Mouse (Mus musculus) layer of hippocampus, postnatal 10 days (tissue): ENCODE measurements around the gene Akap6. TPM values are rescaled to one million over a fixed set of nuclear protein-coding genes. Genes with fewer than 3 reads are reported as not detected.

Experiments used
- DNase-seq, 2 experiments: peaks; one replicate each; pipeline ENCODE4 v3.0.0; 2021; ENCODE audit warnings: low spot score in 2 of 2
- long read RNA-seq: library from polyadenylated mRNA; stranded (forward); transcript quantifications from one replicate; pipeline ENCODE4 v2.0.0, GENCODE M21; 2023
- total RNA-seq, 2 experiments: library from RNA; stranded (reverse); gene quantifications; 2 replicates each; pipeline ENCODE4 v1.2.3; 2021

Akap6 gene
- 100 to 1,000 TPM; 140 to 143 TPM for total RNA-seq
- long read RNA-seq, full-length matches to known transcripts: 2 of 17 reads
- long read RNA-seq, partial matches to known transcripts: 10 of 17 reads
- long read RNA-seq, other reads (novel, unspliced or antisense): 5 of 17 reads

DNA sequence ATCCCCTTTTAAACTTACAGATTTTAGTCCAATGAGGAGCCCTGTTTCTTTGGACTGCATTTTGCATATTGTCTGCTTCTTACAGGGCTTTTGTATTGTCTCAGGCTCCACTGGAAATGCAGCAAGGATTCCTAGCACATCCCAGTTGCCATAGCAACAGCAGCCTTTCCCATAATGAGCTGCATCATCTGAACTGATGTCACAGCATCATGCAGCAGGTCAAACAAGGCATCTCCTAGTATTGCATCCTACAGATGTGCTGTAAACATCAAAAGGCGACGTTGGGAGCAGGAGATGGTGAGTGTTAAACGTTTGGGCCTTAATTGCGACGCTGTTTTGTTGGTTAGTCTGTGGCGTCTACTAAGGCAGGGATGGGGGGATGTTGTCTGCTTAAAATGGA is at the start of gene Akap6:
Gene Akap6, plus strand, starts transcription at position 238 of the 400 bp plus-strand sequence.
- peak; percentile 61 to 69 for DNase-seq

DNA sequence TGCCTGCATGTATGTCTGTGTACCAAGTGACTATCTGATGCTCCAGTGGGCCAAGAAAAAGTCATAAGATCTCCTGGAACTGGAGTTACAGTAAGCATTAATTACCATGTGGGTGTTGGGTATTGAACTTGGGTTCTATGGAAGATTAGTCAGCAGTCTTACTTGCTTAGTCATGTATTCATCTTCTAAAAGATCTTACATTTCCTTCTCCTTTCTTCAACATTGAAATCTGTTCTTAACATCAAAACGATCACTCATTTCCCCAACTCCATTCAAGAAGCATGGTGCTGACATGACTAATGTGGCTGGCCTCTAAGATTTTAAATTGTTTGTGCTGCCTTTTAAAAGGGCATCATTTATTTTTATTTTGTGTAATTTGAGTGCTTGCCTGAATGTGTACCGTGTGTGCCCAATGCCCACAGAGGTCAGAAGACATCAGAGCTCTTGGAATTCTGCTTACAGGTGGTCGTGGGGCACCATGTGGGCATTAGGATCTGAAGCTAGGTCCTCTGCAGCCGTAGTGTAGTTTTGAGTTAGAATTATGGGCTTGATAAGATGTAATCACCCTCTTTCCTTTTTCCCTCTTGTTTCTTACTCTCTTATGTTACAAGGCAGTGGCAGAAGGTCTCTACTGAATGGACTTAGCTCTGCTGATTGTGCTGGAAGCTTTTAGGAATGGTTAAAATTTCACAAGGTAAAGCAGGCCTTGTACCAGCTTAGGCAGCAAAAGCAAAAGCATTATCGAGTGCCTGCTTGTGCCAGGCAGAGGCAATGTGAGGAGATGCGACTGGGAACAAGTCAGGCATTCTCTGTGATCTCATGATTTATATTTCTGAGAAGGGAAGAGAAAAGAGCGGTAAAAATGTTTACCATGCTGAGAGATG is 36.0 kb upstream of the Akap6 start:
- no peak for DNase-seq

DNA sequence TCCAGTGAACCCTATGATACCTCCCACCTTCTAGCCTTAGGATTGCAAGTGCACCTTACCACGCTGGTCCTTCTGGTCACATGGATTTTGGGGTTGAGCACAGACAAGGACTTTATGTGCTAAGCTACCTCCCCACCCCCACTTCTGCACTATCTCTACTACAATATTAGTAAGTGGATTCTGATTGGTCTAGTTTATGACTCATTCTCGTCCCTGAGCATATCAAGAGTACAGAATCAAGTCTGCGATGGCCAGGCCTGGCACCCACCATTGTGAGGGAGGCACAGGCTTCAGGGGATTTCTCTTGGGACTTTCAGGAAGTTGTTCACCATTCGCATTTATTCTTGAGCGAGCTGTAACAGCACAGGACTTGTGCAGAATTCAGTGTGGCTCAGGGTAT is 34.2 kb upstream of the Akap6 start:
- no peak for DNase-seq

DNA sequence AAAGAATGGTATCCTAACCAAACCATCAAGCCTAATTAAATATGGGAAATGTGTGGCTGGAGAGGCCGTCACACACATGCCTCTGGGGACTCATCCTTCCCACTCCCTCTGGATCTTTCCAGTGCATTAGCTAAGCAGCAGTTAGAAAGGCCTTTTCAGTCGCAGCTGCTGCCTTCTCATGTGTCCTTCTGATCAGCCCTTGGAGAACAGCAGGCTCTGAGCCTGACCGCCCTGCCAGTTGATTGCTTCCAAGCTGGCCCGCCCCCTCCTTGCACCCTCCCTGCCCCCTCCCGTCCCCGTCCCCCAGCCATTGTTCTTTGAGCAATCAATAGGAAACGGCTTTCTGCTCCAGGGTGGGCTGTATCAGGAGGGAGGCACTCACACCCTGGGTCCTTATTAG is 27.7 kb upstream of the Akap6 start:
- DNase-seq: peak; percentile 7 to 16

DNA sequence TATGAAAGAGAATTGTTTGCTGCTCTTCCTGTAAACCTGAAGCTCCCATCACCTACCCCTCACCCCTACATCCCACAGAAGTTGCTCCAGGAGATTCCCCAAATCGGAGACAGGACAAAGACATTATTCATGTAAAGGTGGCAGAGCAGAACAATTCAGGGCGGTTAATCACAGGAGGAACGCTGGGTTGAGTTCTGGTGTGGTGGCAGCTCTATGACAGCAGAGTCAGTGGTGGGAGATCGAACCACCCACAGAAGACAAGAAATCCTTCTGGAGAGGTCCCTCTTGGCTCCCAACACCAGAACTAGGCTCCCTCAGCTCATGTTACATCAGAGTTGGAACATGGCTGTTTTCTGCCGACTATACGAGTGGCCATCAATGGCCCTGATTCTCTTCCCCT is 27.2 kb upstream of the Akap6 start:
- DNase-seq: no peak

DNA sequence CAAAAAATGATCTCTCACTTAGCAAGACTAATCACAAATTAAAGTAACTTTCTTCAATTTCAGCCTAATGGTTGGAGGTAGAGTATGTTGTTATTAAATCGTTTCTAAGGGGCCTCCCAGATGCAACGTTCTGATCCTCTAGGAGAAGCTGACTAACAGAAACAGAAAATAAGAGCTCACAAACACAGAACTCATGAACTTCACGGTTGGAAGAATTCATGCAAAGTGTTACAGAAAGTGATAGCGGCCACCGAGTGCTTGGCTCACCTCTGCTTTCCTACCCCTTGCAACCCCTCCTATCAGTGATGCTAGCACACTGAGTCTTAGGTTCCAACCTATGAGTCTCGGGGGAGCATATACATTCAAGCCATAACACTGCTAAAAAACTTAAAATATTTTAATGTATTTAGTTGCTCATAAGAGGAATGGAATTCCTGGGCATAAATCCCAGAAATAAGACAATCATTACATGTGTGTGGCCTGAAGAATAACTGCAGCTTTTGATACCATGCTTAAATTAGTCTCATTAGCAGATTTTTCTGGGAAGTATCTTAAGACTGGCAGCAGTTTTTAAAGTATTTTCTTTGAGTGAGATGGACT is 25.7 kb upstream of the Akap6 start:
- DNase-seq: no peak

DNA sequence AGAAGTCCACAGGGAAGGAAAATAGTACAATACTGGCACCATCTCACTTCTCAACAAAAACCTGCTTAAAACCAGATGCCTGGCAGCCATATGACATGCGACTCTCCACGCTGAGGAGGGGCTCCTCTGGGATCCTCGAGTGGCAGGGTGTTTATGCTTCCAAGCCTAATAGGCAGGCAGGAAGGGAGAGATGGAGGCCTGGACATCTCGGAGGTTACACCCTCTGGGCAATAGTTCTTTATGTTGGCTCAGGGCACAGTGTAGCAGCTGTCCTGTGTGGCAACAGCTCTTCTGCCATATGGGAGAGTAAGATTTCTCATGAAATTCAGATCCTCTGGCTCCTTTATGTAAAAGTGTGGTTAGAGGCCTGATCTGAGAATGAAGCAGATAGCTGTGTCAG is 24.2 kb upstream of the Akap6 start:
- peak; percentile 6 to 23 for DNase-seq

DNA sequence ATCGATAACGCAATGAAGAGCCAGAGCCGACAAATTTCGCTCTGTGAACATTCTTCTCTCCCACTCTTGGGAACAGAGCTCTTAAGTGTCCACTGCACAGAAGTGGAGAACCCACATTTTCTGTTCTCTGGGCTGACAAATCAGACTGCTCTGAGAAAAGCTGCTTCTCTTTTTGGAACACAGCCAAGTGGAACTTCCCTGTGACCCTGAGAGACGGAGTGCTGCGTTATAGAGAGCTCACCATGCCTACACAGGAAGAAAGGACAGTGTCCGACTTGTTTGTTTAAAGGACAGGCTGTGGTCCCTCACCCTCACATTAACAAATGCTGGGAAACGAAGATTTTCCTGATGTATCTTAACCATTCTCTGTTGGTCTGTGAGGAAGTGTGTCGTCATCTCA is 11.8 kb upstream of the Akap6 start:
- no peak for DNase-seq

DNA sequence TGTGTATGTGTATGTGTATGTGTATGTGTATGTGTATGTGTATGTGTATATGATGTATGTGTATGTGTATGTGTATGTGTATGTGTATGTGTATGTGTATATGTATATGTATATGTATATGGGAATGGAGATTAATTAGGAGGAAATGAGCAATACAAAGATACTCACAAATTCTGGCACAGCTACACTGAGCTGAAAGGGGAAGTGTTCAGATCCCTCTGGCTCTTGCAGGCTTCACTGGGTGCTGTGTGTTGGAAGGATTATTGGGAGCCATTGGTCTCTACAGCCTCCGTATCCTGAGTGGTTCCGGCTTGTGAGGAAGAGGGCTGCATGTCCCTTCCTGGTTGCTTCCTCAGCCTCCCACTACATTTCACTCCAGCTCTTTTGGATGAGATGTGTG is 10.5 kb upstream of the Akap6 start:
- DNase-seq: no peak

DNA sequence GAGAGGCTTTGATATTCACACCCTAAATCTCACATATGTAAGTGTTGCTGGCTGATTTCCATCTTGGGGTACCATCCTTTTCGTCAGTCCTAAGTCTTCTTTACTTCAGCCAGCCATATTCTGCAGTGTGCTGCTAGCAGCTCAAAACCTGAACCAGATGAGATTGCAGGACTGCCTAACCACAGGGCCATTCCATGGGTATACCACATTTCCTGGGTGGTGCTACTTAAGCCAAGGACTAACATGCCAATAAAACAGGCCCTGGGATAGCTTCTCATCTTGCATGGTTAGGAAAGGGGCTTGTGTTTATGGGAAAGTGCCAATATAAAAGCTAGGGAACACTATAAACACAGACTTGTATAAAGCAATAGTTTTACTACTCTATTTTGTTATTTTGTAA is 7.6 kb upstream of the Akap6 start:
- DNase-seq: no peak

DNA sequence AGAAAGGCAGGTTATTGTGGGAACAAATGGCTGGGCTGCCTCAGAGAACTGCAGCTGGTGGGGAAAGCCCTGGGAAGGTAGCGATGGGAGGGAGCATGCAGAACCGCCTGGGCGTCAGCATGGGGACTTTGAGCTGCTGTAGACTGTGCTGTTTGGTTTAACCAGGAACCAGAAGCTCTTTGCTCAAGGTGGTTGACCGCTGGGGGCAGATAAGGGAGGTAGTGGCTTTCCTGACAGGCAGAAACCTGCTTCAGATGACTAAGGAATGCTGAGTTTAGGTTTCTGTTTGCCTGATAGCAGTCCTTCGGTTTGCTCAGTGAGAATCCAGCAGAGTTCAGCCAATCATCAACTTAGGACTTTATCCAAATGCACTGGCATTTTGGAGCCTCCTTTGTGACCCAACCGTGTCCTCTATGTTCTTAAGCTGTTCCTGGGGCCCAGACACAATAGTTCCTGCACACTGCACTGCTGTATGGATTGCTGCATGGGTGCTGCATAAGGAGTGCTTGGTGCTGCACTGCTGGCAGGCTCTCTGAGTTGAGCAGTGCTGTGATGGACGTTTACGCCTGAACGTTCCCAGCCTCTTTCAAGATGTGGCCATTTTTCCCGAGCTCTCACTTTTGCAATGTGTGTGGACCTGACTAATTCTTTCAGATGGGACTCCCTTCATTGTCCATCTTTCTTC is 6.8 kb upstream of the Akap6 start:
- no peak for DNase-seq

DNA sequence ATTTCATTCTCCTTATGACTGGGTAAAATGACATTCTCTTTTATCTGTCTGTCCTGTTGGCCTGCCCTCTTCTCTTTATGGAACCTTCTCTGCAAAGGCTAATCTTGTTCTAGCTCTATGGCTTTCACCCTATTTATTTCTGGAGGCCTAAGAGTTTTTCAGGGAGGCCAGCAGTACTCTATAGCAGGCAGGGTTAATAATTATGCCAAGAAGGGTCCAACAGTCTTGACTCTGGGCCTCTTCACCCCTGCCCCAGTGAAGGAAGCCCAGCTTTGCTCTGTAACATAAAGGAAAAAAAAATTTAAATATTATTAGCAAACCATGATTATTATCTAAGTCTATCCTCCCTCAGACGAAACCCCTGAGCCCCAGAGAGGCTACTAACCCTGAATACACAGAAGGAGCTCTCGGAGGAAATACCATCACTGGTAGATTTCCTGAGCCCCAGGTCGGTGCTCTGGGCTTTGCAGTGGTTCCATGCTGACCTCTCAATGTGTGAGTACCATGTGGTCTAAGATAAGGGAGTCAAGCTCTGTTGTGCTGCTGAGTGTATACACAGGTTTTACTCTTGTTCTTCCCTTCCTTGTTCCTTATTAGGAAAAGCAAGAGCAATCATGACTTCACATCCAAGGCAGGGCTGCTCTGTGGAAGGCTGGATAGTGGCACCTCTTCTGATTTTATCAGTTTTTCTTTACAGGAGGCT is 1.6 kb upstream of the Akap6 start:
- DNase-seq: no peak

DNA sequence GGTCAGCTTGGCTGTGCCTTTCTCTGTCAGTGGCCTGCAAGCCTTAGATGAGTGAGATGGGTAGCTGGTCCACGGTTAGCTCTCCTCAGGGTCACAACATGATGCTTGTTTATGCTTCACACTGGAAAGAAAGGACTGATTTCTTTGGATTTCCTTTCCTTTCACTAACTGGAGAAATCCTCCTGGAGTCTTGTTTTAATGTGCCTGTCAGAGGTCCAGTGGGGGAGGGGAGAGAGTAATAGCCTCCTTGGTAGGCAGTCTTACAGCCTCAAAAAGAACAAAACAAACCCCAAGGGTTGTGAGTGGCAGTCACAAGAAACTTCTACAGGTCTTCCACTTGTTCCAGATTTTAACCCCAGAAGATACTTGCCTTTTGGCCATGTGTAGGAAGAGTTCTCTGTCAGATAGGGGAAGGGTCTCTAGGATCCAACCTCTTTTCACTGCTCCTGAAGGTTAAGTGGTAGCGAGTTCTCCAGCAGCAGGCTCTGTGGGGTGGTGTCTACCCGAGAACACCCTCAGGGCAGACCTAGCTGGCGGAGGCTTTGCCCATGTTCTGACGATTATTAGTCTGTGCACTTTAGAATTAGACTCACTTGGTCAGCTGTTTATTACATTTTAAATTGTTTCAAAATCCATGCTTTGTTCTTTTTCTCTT is 780 bp upstream of the Akap6 start:
- DNase-seq: no peak

DNA sequence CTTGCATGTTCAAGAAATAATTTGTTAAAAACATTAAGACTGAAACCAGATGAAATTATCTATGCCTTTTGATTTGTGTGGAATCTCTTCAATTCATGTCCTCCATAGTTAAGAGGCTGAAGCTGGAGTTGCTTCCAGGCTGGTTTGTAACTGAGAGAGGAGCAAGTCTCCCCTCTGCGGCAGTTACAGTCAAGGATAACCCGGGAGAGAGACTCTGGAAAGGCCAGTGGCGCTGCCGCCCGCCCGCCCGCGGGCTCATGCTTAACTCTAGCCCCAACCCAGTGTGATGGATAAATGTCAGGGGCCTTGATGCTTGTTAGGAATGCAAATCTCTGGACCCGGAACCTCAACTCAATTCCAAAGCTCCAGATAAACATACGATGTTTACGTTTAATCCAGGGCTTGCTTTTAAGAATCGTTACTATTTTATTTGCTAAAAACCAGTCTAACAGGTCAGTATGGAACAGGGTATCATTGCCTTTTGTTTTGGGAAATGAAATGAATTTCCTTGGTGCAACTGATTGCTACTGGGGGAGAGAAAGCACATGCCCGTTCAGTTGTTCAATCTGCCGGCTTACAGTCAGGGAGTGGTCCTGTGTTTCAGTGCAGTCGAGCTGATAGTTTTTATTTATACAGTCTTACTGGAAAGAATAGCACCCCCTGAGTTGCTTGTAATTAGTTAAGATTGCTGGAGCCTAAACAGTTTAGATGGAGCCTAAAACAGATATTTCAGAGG is 946 bp downstream of the Akap6 start:
- peak; percentile 19 to 38 for DNase-seq

DNA sequence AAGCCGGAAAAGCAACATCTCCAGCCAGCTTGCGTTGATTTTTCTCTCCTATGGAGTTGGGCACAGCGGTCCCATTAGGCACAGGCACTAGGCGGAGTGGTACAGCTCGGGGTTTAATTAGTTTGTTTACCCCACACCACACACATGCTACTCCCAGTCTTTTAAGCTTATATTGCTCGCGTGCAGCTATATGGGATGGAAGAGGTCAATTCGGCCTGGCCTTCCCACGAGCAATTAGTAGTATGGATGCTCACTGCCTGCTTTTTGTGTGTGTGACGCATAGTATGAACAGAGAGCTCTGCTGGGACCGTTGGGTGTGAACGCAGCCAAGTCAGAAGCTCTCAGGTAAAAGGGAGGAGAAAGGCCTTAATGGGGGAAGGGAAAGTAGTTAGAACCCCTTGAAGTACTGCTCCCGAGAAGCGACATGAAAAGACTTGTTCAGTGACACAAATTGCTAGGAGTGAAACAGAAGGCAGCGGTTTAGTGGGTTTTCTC is 1.6 kb downstream of the Akap6 start:
- DNase-seq: peak; percentile 25 to 44

DNA sequence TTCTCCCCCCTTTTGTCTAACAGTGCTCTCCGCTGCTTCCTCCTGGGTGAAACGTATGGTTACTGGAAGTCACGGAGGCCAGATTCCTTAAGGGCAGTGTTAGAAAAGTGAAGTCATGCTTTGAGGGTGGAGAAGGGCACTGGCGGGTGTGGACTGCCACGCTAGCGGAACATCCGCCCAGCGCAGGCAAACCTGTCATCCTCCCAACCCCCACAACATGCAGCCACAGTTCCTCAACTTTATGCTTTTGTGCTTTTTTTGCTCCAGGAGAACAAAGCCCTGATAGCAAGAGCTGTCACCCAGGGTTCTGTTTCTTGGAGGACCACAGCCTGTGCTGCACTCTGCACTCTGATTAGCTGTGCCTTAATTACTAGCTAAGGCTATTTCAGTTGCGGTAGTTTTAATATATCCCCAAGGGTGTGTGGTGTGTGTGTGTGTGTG is 2.0 kb downstream of the Akap6 start:
- peak in 1 of 2 experiments; percentile 19 for DNase-seq

DNA sequence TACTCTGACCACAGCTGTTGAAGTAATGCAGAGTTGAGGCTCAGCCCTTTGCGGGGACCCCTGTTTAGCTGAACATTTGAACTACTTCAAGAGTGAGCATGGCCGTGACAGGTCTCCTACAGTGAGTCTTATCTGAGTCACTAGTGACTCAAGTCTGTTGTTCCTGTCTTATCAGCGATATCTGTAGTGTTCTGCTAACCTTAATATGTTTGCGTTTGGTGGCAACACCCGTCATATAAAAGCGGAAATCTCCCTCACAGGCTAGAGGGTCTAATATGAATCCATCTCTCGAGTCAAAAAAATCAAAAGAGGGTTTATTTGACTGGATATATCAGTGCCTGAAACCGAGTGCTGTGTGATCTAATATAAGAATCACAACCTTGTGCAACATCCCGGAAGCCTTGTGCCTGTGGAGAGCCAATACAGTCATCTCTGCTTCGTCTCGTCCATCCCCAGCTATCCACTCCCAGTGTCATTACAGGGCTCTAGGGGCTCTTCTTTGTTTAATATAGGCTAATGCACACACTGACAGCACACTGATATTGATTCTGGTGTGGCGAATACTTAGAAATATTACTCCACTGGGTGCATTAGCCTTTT is 3.3 kb downstream of the Akap6 start:
- no peak for DNase-seq

DNA sequence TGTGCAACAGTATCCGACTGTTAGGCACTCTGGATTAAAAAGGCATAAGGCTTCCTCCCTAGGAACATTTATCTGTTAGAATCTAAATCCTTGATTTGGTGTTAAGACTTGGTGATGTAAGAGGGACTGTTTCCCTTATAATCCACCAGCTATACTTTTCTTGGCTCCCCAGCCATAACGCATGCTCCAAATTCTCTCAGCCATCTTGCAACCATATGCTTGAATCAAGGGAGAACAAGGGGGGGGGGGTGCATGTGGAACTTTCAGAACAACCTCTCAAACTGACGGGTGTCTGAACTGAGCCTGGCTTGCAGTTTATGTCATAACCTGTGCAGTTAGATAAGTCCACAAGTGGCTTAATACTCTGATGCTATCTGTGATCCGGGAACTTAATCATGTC is 4.9 kb downstream of the Akap6 start:
- no peak for DNase-seq

DNA sequence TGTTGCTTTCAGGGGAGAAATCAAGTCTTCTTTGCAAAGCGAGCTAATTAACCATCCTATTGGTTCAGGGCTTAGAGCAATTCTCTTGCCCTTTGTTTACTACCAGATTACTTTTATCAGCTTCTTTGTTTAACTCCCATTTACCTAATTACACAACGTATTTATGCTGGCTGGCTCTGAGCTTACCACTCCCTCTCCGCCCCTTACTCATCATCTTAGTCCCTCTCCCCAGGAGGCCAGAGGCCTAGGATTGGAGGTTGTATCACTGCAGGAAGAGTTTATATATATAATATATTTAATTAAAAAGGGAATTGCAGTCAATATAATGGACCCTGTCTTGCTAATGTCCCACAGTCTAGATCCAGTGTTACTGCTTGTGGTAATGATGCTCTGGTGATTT is 5.6 kb downstream of the Akap6 start:
- no peak for DNase-seq
